Mouse (Mus musculus) stomach, postnatal 0 days (tissue): ENCODE measurements at regions not wholly inside any gene's neighbourhood (a gene's known extent, or its start where the extent isn't known, plus 50 kb on each side); places are given as distances from the start of the nearest gene placed in this dataset.

ENCODE experiments used
- CTCF ChIP-seq: IDR thresholded peaks from 2 replicates; pipeline ENCODE4 v1.5.1; 2016; ENCODE audit warnings: antibody characterized with exemption, low read depth, mild to moderate bottlenecking, moderate library complexity
- EP300 ChIP-seq: optimal IDR thresholded peaks from 2 replicates; pipeline ENCODE3; 2016; ENCODE audit warnings: antibody characterized with exemption

- TF ChIP-seq EP300 (no peak), CTCF (no peak)
These were observed 104.2 kb downstream of the Zfp619 start for GRCm38 (mm10) chr7:39621796-39622195.
